Mouse (Mus musculus): ENCODE data around the gene Dhx57. TPM values are rescaled to one million over a fixed set of nuclear protein-coding genes. Genes with fewer than 3 reads are reported as not detected.
"Not testable (repeated sequence)": the region's sequence is repeated elsewhere in the genome, so short reads cannot be mapped to it uniquely, and the experiment has no call there.

Dhx57 gene
- total RNA-seq (2021): 1 to 10 TPM; 6.0 to 6.4 TPM
- long read RNA-seq, experiment 1: 0 reads
- long read RNA-seq, experiment 2, partial matches to known transcripts: 1 of 3 reads
- long read RNA-seq, experiment 2, other reads (novel, unspliced or antisense): 2 of 3 reads

DNA sequence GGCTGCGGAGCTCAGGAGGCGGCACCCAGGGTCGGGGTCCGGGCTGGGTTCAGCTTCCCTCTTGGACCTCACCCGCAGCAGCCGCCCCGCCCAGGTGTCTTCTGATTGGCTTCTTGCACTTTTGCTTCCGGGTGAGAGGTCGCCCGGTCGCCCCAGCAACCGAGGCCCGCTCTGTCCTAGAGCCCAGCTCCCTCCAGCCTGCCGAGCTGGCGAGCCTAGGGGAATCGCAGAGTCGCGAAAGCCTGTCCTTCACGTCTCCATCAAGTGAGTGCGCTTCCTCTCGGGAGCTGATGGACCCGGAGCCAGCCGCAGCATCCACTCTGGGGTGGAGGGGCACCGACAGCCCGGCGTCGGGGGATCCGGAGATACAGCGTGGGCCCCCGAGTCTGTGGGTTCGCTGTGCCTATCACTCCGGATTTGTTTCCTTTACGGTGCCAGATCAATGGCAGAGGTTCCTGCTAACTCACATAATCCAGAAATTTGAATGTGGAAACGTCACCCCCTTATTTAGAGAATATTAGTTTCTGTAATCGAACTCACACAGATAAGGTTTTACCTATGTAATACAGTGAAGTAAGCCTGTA lies at the start of gene Dhx57, which contains the start of gene Morn2:
TSS of gene Dhx57 (minus strand) at position 403 of the 584 bp plus-strand sequence.
TSS of gene Morn2 (plus strand) at position 130 of the 584 bp plus-strand sequence.
- peak; percentile 97 to 98 for DNase-seq
- intact Hi-C loops (cut with DNase I): loop anchor here (10.0 kb wide), 1 partner anchor 265 kb away; no protein-coding TSS in a partner anchor

DNA sequence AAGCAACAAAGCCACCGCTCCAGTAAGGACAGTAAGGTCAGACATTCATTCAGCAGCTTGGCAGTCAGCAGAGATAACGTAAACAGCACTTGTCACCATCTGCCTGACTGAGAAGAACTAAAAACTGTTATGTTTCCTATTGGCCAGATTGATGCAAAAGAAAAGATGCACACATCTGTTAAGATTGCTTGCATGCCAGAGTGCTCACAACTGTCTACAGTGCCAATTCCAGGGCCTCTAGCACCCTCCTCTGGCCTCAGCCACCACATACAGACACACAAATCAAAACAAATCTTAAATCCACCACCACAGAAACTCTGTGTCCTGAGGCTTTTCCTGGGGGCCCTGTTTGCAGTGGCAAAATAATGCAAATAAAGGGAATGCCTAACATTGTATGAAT lies 42.1 kb upstream of the Dhx57 start:
- intact Hi-C loops (cut with DNase I): no loop called here
- no peak for DNase-seq

DNA sequence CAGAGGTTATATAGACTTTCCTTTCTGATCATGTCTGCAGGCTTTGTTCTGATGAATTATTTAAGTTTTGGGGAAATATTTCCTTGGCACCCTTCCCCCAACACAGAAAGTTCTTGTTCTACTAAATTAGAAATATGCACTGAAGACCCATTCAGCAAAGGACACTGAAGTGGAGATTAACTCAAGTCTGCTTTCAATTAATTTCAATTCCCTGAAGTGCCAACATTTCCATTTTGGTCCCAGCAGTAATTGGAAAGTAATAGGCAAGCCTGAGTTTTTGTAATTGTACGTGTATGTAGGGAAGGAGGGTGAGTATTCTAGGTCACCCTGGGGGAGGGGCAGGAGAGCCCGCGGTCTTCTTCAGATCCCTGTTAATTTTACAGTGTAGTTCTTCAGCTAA lies 36.2 kb upstream of the Dhx57 start:
- intact Hi-C loops (cut with DNase I): no loop called here
- no peak for DNase-seq

DNA sequence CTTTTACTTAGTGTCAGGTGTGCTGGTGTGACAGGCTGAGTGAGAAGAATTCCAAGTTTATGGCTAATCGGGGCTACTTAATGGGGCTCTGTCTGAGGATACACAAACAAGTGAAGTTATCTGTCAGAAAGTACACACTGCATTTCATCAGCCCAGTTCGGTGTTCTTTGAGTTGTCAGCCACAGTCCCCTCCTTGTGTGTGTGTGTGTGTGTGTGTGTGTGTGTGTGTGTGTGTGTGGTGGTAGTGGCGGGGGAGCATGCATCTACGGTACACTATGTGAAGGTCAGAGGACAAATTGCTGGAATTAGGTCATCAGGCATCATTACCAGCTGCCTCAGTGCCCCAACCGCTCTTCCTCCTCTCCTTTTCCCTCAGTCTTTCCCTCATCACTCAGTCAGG lies 35.2 kb upstream of the Dhx57 start:
- intact Hi-C loops (cut with DNase I): no loop called here
- no peak for DNase-seq

DNA sequence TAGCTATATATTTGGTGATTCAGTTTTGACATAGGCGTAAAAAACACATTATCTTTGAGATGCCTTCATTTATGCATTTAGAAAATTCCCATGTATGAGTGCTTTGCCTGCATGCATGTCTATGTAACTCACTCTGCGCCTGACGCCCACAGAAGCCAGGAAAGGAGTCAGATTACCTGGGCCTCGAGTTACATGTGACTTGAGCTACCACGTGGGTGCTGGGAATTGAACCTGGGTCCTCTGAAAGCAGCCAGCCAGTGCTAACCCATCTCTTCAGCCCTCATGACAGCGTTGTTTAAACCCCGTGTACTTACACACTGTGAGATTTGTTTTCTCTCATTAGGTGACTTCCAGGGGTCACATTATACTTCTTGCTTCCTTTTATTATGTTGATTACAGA lies 34.2 kb upstream of the Dhx57 start:
- intact Hi-C loops (cut with DNase I): no loop called here
- no peak for DNase-seq

DNA sequence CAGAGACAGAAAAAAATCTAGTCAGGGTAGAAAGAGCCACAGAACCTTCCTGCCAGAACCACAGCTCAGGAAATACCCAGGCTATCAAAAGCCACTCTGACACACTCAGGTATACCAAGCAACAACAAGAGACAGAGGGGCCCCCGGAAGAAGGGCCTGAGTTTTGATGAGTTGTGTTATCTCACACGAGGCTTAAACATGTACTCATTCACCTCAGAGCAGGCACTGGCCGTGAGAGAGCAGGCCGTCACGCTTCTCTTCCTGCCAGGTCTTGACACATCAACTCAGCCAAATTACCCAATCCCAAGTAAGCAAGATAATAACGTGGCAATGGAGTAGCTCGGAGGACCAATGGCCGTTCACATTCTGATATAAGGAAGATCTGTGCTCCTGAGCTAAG lies 33.4 kb upstream of the Dhx57 start:
- intact Hi-C loops (cut with DNase I): no loop called here
- DNase-seq: no peak

DNA sequence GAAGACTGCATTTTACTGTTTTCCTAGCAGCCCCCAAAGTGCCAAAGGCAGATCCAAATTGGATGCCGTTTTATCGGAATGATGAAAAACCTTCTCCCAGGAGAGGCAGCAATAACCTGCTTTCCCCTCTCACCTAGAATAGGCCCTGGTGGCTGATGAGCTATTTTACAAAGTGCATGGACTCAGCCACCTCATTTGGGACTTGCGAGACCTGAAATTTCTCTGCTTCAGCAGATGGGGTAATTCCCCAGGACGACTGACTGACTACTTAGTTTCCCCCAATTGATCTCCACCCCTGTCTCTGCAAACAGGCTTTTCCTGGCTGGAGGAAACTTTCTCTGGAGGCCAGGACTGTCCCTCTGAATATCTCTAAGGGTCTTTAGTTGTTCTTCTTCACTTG lies 32.7 kb upstream of the Dhx57 start:
- intact Hi-C loops (cut with DNase I): no loop called here

DNA sequence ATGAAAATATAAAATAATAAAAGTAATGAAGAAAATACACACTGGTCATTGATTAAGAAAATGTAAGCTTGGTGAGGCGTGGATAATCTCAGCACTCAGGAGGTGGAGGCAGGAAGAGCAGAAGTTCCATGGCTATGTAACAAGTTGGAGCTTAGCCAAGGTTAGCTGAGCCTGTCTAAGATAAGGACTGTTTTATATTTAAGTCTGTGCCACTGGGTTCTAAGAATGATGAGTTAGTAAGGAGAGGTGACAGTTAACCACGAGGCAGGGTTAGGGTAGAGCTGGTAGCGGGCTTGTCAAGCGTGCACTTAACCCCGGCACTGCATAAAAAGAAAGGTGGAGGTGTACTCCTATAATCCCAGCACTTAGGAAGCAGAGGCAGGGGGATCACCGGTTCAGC lies 32.0 kb upstream of the Dhx57 start:
- intact Hi-C loops (cut with DNase I): no loop called here
- no peak for DNase-seq

More for the DNA sequence above, 32.7 kb upstream of the Dhx57 start:
- DNase-seq: no peak

DNA sequence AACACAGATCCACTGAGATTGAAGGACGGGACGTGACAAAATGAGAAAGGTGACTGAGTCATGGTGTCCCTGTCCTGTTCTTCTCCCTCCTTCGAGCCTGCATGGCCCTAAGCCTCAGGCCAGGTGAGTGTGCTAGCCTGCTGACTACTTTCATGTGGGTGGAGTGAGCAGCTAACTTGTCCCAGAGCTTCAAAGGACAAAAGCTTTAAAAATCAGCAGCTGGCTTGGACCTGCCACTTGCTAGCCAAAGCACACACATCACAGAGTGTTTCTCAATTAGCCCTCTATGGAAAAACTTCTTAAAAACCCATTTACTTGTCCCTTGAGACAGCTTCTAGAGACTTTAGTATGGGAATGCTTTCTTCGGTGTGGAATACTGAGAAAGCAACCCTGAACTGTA lies 22.1 kb upstream of the Dhx57 start:
- intact Hi-C loops (cut with DNase I): no loop called here
- DNase-seq: no peak

DNA sequence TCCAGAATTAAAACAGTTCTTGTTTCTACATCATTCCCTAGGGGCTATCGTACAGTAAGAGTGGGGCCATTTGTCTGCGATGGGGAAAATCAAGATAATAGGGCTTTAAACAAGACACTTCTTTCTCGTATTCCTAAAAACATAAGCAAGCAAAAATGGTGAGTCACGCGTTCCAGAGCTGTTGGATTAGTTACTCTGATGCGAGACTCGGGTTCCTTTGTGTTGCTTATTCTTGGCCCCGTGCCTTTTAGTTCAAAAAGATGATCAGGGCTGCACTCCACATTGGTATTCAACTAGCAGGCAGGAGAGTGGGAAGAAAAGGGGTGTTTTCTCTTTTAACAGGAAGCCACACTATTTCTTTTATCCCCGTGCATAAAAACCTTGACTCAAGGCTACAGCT lies 21.5 kb upstream of the Dhx57 start:
- intact Hi-C loops (cut with DNase I): no loop called here
- DNase-seq: no peak

DNA sequence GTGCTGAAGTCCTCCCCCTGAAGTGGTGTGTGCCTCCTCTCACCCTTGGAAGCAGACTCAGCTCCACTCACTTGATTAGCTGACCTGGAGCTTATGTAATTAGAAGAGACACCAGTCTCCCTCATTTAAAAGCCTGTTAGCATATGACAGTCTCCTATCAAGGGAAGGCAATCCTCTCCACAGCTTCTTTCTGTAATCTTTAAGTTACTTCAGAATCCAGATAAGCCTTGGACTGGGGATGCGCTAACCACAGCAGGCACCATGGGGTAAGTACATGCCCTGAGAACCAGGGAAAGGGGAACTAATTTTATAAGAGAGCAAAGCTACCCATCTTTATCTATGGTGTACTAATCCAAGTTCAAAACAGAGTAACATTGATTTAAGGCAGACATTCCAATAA lies 17.0 kb upstream of the Dhx57 start, which contains the start of gene Arhgef33:
TSS of gene Arhgef33 (plus strand) at position 157 of the 400 bp plus-strand sequence.
- no peak for DNase-seq
- intact Hi-C loops (cut with DNase I): no loop called here

DNA sequence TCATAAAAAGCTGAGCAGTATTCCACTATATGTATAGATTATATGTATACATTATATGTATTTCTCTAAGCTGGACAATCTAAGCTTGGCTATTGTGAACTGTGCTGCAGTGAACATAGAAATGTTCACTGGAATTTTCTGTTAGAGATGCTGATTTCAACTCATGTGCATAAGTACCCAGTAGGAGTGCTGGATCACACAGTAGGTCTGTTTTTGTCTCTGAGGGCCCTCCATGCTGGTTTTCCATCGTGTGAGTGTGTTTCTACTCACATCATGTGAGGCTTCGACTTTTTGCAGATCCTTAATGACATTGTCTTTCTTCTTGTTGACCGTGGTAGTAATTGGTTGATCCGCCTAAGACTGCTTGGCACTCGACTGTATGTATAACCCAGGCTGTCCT lies 8.6 kb upstream of the Dhx57 start:
- DNase-seq: no peak
- intact Hi-C loops (cut with DNase I): loop anchor here (10.0 kb wide), 1 partner anchor 256 kb away; no protein-coding TSS in a partner anchor

DNA sequence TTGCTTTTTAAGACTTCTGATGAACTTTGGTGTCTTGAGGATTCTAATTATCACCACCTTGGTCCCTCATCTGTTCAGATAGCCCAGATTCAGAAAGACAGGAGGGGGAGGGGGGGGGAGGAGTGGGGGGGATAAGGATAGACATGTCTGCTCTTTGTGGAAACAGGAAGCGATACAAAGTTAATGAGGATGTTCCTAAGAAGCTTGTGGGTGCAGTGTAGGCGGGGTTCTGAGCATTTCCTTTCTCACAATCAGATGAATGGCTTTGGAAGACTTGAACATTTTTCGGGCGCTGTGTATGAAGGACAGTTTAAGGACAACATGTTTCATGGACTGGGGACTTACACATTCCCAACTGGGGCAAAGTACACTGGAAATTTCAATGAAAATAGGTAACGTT lies 5.0 kb upstream of the Dhx57 start:
- intact Hi-C loops (cut with DNase I): loop anchor here (10.0 kb wide), 1 partner anchor 260 kb away; no protein-coding TSS in a partner anchor

DNA sequence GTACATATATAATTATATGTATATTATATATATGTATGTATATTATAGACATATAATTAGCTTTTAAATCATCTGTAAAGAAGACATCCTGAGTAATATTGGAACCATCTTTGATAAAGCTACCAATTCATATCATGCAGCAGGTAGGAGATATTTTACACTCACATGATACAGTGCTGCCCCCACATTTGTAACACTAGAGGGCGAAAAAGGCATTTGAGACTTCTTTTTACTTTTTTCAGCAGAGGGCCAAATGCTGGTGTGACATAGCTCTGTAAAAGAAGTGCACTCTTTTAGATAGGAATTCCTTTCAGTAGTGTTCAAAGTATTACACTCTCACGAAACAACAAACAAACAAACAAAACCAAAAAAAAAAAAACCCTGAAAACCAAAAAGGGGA lies 872 bp upstream of the Dhx57 start:
- no peak for DNase-seq
- intact Hi-C loops (cut with DNase I): loop anchor here (10.0 kb wide), 1 partner anchor 264 kb away; no protein-coding TSS in a partner anchor

More for the DNA sequence above, 5.0 kb upstream of the Dhx57 start:
- DNase-seq: no peak

DNA sequence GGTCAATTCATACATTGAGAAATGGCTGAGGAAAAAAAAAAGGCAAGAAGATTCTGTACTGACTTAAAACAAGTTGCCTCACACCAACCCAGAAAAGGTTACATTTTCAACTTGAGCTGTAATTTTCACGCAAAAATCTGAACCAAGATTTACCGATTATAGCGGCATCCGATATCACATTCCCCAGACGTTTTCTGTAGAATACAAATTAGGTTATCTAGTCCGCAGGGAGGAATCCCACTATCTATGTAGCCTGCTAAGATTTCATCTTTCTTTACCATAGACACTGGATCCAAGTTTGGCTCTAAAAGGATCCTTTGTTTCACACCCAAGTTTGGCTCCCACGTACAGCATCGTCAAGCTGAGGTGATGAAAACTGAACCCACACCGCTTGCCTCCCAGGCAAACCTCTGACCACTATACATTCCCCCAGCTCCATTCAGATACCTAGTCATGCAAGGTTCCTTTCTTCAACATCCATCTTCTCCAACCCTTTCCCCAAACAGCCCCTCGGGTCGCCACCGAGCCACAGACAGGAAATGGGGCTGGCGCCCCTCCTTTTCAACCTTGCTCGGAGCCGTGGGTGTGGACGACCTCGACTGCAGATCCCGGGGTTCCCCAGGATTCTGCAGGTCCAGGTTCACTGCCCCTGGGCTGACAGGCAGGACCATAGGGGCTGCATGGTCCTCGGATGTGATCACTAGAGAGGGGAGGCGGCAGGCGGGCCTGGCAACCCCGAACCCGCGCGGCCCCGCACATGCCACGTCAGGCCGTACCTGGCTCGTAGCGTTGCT lies 799 bp downstream of the Dhx57 start:
- intact Hi-C loops (cut with DNase I): loop anchor here (10.0 kb wide), 1 partner anchor 265 kb away; no protein-coding TSS in a partner anchor
- DNase-seq: no peak

DNA sequence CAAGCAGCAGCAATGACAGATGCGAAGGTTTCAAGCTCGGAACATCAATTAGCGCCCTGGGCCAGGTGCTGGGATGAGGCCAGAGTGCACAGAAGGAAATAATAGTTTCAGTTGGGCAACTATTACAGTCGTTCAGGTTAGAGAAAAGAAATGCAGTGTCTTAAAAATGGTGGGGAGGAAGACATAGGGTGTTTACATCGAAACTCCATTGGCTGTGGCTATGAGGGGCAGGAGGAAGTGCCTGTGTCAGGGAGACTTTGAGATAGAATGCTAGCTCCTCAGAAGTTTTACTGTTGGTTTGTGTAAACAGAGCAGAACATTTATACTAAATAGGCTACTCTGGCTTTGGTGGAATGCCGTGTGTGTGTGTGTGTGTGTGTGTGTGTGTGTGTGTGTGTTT lies 2.3 kb downstream of the Dhx57 start:
- DNase-seq: no peak
- intact Hi-C loops (cut with DNase I): no loop called here

DNA sequence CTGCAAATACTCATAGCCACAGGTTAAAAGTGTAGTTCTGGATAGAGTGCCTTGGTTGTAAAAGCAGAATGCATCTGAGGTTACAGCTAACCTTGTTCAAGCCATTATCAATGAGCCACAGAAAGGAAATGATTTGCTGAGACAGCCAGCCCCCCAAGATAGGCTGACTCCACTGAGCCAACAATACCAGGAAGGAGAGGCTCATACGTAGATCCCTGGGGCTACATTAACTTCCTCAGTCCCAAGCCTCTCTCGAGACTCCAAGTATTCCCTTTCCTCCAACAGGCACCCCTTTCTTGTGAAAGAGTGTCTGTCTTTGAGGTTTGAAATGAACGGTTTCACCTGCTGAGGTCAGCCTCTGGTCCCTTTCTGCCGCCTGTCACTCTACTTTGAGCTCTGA lies 5.8 kb downstream of the Dhx57 start:
- intact Hi-C loops (cut with DNase I): no loop called here
- DNase-seq: no peak

DNA sequence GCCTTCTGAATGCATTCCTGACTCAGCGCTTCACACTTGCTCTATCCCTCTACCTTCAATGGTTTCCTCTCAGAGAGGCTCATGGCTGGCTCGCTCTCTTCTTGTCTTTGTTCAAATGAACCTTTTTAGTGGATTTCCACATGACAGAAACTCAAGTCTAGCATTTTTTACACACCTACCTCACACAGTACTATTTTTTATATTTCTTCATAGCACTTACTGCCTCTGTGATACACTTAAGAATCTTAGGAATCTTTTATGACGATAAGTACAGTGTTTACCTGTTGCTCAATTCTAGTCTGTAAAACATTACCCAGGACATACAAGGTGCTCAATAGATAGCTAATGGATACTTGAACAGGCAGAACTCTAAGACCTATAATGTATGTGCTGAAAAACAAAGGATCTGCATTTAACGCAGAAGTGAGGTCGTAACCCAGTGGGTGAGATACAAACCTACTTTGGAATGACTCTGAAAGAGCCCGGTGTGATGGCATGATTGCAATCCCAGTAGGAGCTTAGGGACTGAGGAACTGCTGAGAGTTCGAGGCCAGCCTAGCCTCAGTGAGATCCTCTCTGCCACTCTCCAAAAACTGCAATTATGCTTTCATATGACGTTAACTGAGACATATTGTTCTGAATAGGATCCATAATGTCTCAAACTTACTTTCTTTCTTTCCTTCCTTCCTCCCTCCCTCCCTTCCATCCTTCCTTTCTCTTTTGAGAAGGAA lies 10.8 kb downstream of the Dhx57 start:
- no peak for DNase-seq
- intact Hi-C loops (cut with DNase I): no loop called here

DNA sequence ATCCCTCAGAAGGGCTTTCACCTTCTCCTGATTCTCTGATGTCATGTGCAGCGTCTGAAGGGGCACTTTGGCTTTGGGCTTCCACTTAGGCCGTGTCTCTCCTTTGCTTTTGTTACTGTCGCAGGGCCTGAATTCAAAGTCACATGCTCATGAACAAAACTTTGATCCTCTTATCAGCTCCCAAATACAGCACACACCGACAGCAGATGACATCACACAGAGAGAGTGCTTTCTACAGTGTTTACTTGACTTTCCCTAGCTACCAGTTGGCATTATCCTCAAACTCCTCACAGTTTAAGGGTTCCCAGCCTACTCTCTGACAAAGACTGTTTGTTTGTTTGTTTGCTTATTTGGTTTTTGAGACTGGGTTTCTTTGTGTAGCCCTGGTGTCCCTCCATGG lies 12.0 kb downstream of the Dhx57 start:
- no peak for DNase-seq
- intact Hi-C loops (cut with DNase I): no loop called here

DNA sequence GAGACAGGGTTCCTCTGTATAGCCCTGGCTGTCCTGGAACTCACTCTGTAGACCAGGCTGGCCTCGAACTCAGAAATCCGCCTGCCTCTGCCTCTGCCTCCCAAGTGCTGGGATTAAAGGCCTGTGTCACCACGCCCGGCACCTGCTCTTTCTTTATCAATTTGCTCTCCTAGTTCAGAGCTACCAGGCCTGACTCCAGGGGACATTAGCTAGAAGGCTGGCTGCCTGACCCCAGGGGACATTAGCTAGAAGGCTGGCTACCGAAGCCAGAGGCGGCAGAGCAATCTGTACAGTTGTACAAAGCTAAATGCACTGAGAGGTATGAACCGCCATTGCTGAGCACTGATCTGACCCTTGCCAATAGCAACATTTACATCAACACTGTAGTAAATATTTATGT lies 19.7 kb downstream of the Dhx57 start:
- DNase-seq; intact Hi-C loops (cut with DNase I): not testable (repeated sequence)

DNA sequence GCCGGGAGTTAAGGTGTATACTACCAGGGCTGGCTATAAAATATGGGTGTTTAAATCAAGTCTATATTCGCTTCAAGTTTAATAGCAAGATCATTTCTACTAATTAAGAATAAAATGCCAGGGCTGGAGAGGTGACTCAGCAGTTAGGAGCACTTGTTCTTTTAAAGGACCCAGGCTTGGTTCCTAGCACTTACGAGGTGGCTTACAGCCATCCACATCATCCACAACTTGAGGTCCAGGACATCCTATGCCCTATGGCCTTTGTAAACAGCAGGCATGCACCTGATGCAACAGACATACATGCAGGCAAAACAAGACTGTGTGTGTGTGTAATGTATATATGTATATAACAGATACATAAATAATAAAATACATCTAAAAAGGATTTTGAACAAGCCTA lies 22.1 kb downstream of the Dhx57 start:
- DNase-seq: peak in 1 of 2 experiments; percentile 1
- intact Hi-C loops (cut with DNase I): no loop called here
